Mouse (Mus musculus) ovary, adult 18-20 months (tissue): ENCODE data around the gene Adam19.
A peak's percentile ranks its signal among the peaks of the same experiment; 100 is the strongest.

Experiments used
- DNase-seq: peaks from one replicate; pipeline ENCODE4 v3.0.0; 2022; ENCODE audit warnings: low spot score, mixed read lengths

The Adam19 gene

DNA sequence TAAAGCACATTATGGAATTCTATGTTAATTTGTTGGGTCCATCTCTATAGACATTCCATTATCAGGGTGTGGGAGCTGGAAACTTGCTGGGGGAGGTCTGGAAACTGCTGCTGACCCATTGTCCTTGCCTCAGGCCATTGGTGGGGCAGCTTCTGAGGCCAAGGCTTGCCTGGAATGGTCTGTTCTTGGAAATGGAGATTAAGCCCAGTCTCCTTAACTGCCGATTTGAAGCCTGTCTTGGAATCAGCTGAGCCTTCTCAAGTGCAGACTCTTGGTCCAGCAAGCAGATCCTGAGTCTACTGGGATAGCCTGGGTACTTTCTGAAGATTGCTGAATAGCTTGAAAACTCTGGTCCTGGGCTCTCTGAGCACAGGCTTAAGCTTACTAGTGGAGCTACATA, 51.3 kb downstream of the Adam19 start:
- DNase-seq: no peak

DNA sequence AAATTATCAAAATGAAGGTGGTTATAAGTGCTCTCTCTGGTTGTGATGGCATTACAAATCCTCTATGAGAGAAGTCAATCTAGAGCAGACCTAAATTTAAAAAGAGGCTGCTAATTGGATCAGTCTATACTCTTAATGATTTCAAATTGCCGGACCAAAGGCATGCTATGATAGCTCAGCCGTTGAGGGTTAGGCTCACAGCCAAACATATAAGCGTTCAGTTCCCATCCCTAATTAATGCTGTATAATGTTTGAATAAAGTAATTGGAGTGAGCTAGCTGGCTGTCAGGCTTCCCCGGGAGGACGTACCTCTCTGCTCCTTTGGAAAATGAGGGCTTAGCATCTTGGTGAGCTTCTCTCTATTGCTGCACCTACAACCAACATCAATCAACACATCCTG, 53.4 kb downstream of the Adam19 start:
- no peak for DNase-seq

DNA sequence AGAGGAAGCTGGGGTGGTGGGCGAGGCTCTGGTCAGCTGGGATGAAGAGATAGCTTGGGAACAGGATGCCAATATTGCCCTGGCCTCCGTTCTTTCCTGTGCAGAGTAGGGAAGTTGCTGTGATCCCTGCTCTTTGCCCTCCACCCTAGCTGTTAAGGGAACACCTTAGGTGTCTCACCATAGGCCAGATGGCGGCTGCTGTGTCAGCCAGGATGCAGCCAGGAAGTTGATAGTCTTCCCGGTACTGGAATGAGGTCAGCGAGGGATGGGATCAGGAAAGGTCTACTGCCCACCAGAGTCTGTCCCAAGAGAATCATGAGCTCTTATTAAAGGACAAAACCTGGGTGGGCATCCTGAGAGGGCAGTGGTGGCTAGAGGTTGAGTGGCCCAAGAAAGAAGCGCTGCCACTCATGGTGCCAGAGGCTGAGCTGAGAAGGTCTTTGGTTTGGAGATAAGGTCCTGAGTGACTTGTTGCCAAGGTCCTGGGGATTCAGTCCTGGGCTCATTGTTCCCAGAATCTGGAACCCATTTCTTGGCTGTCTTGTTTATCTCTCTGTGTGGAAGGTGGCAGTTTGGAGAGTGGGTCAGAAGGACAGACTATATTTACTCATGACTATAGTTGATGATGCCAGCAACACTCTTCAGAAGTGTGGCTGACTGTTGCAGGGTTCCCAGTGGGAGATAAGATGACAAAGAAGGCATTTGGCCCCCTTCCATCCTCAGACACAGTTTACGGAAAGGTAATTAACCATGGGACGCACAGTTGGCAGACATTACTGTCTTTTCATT, 54.6 kb downstream of the Adam19 start:
- no peak for DNase-seq

DNA sequence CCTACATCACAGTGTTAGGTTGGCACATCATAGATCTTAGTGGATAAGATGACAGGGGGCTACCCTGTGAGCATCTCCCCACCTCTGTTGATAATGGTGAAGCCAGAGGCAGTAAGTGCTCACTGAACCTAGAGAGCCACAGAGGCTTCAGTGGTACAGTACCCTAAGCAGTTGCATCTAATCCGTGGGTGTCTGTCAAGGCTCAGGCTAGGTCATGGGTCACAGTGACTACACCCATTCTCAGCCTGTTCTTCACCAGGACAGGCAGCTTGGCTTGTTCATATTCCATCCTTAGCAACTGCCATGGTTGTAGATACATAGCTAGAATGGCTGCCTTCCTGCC, 55.1 kb downstream of the Adam19 start:
- DNase-seq: no peak

DNA sequence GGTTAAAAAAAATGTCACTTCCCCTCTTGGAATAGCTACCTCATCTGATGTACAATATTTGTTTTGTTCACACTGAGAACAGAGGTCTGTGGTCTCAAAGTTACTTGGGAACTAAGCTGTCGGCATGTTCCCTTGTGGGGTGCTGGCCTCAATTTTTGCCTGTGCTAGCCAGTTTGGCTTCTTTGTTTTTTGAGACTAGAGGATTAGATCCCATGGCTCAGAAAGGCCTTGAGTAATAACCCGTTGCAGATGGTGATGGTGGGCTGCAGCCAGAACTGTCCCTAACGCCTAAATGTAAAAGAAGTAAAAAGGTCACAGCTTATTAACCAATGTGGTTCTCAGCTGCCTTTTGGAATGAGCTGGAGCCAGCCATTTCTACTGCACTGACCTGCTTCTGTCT, 57.4 kb downstream of the Adam19 start:
- DNase-seq: no peak

DNA sequence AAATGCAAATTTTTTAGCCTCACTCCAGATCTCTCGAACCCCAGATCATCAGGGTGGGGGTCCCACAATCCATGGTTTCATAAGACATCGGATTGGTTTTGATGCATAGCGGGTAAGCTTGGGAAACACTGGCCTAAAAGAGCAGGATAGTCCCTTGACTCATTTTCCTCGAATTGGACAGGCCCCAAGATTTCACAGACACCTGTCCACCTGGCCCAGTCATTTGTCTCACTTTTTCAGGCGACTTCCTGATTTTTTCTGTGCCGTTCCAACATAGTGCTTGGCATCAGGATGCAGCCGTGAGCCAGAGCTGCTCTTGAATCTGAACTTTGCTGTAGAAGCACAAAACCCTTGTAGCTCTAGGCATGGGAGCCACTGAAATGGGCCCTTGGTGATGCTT, 58.4 kb downstream of the Adam19 start:
- no peak for DNase-seq

DNA sequence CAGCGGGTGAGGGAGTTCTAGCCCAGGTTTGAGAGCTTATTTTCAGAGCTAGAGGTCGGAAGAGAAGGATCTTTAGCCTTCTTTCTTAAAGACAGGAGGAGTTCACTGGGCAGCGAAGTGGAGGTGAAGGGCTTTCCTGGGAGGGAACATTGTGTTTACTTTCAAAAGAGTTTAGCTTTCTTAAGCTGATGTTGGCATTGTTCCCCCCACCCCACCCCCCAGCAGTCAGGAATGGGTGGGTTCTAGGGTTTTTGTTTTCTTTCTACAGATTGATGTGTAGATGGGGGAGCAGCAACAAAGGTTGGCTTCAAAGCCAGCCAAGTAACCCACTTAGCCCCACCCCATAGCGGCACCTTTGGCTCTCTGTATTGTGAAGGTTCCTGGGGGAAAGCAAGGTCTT, 59.2 kb downstream of the Adam19 start:
- no peak for DNase-seq

DNA sequence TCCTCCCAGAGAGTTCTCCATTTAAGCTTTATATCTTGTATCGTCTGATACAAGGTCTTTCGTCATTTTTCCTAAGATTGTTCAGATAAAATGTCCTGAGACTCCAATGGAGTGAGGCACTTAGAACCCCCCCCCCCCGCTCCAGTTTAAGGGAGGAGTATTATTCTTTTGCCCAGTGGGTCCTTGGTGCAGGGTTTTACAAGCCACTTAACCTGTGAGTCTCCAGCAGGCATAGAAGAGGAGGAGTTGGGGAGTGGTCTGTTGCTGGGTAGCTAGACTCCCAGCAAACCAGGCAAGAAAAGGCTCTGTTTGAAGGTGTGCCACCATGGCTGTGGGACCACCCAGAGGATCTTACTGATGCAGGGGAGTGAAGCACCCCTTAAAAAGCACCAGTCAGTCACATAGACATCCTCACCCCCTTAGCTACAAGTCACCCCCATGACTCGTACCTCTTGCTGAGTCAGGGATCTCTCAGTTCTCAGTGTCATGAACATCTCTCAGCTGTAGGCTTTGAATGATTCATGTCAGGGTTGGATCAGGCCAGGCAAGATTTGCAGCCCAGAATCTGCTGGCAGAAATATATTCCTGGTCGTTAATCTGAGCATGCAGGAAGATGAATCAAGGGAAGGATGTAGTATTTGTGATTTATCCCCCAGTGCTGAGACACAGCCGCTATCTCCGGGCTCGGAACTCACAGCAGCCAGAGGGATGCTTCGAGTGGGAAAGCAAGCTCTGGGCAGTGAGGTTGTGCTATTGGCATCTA, 59.8 kb downstream of the Adam19 start:
- DNase-seq: no peak

DNA sequence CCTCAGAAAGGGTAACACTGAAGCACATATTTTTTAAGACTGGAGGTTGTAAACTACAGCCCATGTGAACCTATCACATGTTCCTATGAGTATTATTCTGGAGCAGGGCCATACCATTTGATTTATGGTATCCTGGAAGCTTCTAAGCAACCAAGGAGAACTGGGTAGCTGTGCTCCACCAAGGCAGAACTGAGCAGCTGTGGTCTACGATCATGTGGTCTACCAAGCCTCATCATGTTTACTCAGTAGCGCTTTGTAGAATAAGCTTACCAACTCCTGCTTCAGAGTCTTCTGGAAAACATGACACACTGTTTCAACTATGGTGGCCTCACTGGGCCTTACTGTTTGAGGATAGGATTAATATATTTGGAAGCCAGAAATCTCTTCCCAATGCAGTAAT, 60.7 kb downstream of the Adam19 start:
- no peak for DNase-seq

DNA sequence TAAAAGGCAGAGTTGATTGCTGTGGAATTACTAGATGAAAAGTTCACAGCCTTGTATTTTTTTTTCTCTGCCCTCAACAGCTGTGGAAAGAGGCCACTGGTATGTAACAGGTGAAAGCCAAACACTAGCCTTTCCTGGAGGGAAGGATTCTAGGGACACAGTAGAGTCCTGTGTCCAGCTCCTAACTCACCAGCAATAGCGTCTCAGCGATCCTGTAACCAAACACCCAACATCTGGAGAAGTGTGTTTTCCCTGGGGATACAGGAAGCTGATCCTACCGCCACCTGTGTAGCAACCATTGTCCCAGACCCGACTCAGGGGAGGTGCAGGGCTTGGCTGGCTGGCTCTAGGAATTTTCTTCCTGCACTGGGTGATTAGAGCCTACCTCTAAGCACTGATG, 63.8 kb downstream of the Adam19 start:
- no peak for DNase-seq

DNA sequence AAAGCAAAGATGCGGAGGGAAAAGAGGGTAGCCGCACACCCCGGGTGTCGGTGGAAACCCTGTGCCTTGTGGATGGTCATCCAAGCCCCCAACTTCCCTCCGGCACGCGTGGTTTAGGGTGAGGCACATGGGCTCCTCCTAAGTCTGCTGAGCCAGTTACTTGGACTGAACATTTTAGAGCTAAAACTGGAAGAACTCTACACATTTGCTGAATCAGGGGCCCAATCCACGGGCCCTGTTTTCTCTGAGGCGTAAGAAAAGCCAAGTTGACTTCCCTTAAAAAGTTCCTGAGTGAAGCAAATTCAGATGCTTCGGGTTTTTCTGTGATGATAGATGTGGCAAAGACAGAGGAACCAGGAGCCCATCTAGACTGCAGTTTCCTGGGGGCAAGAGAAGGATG, 64.3 kb downstream of the Adam19 start:
- no peak for DNase-seq

DNA sequence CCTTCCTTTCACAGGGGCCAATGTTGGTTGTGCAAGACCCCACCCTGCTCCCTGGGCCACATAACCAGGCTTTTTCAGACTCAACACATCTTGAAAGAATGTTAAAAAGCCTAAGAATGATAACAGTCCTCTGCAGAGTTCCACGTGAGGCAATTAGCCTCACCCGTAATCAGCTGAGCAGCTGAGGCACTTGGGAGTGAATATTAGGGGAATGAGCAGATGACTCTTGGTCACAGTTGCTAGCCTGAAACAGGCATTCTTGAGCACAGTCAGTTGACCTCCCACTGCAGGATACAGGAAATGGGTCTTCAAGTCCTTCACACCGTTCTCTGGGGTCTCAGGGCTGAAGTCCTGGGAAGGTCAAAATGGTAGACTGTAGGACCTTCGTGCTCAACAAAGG, 65.9 kb downstream of the Adam19 start:
- DNase-seq: no peak

DNA sequence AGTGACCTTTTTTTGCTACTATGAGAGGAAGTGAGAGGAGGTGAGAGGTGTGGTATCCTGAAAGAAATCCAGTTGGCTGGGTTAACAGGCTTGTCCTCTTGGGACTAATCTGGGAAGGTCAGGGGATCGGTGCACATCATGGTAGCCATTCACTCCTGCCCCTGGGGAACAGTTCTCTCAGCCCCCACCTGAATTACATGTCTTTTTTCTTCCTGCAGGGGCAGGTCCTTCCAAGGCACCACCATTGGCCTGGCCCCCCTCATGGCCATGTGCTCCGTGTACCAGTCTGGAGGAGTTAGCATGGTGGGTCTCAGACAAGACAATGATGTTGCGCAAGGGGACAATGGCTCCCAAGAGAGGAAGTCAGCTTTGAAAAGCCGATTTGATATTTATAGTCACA, 67.1 kb downstream of the Adam19 start:
- no peak for DNase-seq

DNA sequence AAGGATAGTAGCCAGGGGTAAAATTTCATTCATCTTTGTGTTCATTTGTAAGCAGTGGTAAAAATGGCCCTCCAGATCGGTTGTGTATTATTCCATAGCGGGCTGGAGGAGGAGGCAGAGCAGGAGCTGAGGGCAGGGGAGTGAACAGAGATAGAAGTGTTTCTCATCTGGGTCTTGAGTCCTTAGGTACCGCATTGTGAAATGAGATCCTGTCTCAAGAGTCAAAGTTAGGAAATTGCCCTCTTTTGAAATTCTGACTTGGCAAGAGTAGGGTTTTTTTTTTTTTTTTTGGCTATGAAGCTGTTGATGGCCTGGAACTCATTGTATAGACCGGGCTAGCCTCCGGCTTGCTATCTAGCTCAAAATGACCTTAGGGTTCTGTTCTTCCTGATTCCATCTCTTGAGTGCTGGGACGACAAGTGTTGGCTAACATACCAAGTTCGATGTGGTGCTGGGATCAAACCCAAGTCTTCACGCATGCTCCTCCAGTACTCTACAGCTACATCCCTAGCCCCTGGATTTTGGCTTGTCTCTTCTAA, 67.6 kb downstream of the Adam19 start:
- no peak for DNase-seq

DNA sequence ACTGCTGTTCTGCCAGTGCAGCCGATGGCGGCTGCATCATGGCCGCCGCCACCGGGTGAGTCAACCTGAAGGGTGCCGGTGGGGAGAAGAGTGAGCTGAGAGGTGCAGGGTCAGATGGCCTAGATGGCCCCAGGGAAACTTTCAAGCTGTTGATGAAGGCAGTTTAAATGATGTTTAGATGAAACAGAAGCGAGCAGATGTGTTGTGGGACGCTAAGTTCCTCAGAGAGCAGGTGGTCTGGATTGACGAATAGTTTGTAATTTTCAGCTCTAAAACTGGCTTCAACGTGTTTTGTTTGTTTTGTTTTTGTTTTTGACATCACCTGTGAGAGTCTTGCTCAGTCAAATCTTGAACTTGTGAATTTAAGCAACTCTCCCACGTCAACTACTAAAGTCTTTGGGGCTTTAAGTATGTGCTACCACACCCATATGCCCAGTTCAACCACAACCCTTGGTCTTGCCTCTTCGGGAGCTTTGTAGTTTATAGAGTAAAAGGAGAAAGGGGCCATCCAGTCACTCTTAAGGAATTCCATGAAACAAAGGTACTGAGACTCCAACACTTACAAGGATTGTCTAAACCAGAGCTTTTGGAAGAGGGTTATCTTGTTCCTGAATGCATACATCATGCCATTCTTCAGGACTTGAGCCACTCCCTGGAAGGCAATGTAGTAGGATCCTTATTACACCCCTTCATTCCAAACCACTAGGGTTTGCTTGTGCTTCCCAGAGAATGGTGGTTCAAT, 69.5 kb downstream of the Adam19 start:
- DNase-seq: no peak

DNA sequence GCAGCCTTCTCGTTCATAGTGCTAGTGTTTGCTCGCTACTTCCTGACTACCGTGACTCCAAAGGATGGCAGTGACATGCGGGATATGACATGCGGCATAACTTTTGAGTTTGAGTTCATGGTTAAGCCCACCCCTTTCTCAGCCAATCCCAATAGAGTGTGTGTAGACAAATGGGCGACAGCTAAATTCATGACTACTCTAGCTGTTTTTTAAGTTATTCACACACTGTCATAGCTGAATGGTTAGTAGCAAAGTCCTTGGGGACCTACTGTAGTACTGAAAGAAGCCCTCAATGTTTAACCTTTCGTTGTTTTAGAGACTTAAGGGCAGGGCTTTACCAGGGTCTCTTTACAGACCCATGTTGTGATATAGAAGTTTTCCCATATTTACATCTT, 70.0 kb downstream of the Adam19 start:
- no peak for DNase-seq

DNA sequence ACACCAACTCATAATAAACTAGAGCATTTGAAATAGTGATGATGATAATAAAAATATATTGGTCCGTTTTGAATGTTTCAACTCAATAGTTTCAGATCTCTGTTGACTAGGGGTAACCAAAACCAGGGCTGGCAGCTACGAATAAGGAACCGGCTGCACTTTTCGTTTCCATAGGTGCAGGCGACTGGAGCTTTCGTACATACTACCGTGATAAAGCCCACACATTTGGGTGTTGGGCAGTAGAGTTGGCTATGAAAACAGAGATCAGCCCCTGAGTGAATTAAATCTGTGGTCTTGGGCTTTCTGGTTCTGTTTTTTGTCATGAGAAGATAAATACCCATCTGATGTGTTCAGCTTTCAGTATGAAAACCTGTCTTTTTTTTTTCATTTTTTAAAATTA, 70.5 kb downstream of the Adam19 start:
- no peak for DNase-seq

DNA sequence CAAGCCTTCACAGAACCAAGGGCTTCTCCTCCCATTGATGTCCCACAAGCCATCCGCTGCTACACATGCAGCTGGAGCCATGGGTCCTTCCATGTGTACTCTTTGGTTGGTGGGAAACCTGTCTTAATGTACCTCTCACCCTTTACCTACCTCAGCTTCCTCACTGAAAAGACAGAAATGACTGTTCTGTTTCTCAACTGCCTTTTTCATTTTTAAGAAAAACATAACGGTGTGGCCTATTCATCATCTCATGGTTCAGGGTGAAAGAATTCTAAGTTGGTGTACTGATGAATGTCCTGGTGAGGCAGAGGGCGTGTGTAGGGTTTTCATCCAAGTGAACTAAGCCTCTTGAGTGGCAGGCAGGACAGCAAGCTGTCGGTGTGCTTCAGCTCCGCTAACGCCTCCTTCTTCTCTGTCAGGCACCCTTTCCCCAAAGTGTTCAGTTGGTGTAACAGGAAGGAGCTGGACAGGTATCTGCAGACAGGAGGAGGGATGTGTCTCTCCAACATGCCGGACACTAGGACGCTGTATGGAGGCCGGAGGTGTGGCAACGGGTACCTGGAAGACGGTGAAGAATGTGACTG, 71.1 kb downstream of the Adam19 start:
- DNase-seq: no peak

DNA sequence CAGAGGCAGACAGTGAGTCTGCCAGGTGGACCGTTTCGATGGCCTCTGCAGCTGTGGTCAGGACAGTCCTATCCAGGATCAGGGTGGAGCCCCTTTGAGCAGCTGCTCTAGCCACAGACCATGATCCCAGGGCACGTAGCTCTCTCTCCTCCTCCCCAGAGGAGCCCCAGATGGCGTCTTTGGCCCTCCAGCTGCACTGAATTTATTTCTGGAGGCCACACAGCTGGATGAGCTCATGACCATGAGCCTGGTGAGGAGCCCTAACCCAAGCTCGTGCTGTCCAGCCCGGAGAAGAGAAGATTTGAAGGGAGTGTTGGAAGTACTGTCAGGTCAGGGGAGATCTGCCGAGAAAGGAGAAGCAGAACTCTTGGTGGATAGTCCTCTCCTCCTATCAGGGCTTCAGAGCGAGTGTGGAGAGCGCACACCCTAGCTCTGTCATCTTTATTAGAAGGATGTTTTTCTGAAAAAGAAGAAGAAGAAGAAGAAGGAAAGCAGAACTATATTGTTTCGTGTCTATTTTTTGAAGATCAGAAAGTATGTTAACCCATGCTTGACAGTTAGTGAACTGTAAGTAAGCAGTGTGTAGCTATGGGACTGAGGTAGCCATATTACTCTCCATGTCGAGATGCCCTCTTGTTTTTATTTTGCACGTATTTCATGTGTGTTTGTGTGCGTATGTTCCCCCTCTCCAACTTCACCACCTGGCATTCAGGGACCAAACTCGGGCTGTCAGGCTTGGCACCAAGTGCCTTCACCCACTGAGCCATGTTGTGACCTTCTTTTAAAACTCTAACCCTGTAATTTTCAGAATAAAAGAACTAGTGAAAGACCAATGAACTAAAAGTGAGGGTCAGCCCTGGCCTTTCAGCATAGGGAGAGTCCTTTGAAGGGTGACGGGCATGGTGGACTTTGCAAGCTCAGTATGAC, 72.1 kb downstream of the Adam19 start:
- peak; percentile 36 for DNase-seq

DNA sequence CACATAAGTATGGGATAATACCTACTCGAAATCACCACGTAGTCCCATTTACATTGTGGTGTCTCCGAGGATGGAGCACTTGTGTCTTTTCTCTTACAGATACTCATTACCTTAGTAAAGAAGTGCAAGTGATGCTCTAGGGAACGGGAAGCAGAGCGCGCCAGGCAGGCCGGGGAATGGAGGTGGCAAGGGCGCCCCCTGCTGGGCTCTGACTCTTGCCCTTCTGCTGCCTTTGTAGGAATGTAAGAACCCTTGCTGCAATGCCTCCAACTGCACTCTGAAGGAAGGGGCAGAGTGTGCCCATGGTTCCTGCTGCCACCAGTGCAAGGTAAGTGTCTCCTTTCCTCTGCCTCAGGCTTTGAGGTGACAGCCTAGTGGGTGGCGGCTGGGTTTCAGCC, 72.8 kb downstream of the Adam19 start:
- DNase-seq: no peak
